Mouse (Mus musculus) frontal cortex, adult 2 months (tissue): ENCODE data around the gene Creb1. TPM values are rescaled to one million over a fixed set of nuclear protein-coding genes. Genes with fewer than 3 reads are reported as not detected.
A peak's percentile ranks its signal among the peaks of the same experiment; 100 is the strongest.
"Not testable (repeated sequence)": the region's sequence is repeated elsewhere in the genome, so short reads cannot be mapped to it uniquely, and the experiment has no call there.

ENCODE experiments used
- DNase-seq, 2 experiments: peaks; one replicate each; pipeline ENCODE4 v3.0.0; 2022; ENCODE audit warnings: low spot score in 1 of 2; ENCODE audit errors: extremely low spot score in 1 of 2
- polyA plus RNA-seq: library from polyadenylated mRNA; depleted of rRNA; stranded (reverse); fragments of >200 nt; gene quantifications from 2 replicates; pipeline ENCODE4 v1.2.3, GENCODE M21; 2012

Creb1 gene
- polyA plus RNA-seq, 1 experiment, result 17.5 TPM

GRCm38 (mm10) chr1:64533471-64534443, 1.3 kb downstream of the Creb1 start:
- DNase-seq, result peak in 1 of 2 experiments; percentile 47

GRCm38 (mm10) chr1:64538837-64539367, 6.5 kb downstream of the Creb1 start:
- DNase-seq, result no peak

GRCm38 (mm10) chr1:64543750-64544149, 11.3 kb downstream of the Creb1 start:
- no peak for DNase-seq

GRCm38 (mm10) chr1:64546070-64546469, 13.6 kb downstream of the Creb1 start:
- no peak for DNase-seq

GRCm38 (mm10) chr1:64549380-64549779, 16.9 kb downstream of the Creb1 start:
- DNase-seq, result no peak

GRCm38 (mm10) chr1:64551908-64552307, 19.5 kb downstream of the Creb1 start:
- DNase-seq, result no peak

GRCm38 (mm10) chr1:64560105-64560504, 27.7 kb downstream of the Creb1 start:
- no peak for DNase-seq

- no peak for DNase-seq
These were observed 35.8 kb downstream of the Creb1 start for GRCm38 (mm10) chr1:64568206-64568605.

- no peak for DNase-seq
These were observed 43.6 kb downstream of the Creb1 start for GRCm38 (mm10) chr1:64576022-64576421.

GRCm38 (mm10) chr1:64576732-64577131, 44.3 kb downstream of the Creb1 start:
- no peak for DNase-seq

- not testable (repeated sequence) for DNase-seq
These were observed 45.5 kb downstream of the Creb1 start for GRCm38 (mm10) chr1:64577911-64578310.

- no peak for DNase-seq
These were observed 46.4 kb downstream of the Creb1 start for GRCm38 (mm10) chr1:64578801-64579200.

GRCm38 (mm10) chr1:64598926-64599325, 66.5 kb downstream of the Creb1 start:
- DNase-seq, result no peak

- no peak for DNase-seq
These were observed 68.1 kb downstream of the Creb1 start for GRCm38 (mm10) chr1:64600413-64601077.

- DNase-seq, result no peak
These were observed 68.9 kb downstream of the Creb1 start for GRCm38 (mm10) chr1:64601242-64601842.

- no peak for DNase-seq
These were observed 70.9 kb downstream of the Creb1 start for GRCm38 (mm10) chr1:64603381-64603780.

GRCm38 (mm10) chr1:64609145-64609544, 76.7 kb downstream of the Creb1 start:
- DNase-seq, result no peak

GRCm38 (mm10) chr1:64609976-64610375, 77.5 kb downstream of the Creb1 start:
- DNase-seq, result no peak

- DNase-seq, result no peak
These were observed 81.9 kb downstream of the Creb1 start for GRCm38 (mm10) chr1:64614311-64614710.

- no peak for DNase-seq
These were observed 82.4 kb downstream of the Creb1 start for GRCm38 (mm10) chr1:64614801-64615345.

- no peak for DNase-seq
These were observed 83.1 kb downstream of the Creb1 start for GRCm38 (mm10) chr1:64615531-64615991.
